Mouse (Mus musculus) neural tube, embryonic 12.5 days (tissue): Measurements from ENCODE around the gene Dnaja3. TPM values are rescaled to one million over a fixed set of nuclear protein-coding genes. Genes with fewer than 3 reads are reported as not detected.
A peak's percentile ranks its signal among the peaks of the same experiment; 100 is the strongest.
"Not testable (repeated sequence)": the region's sequence is repeated elsewhere in the genome, so short reads cannot be mapped to it uniquely, and the experiment has no call there.

Experiments
- ATAC-seq: fragments of 200-750 bp; cut with Nextera tagmentation; 2 replicates; pipeline ENCODE4 v1.8.0; 2017; ENCODE audit warnings: low read depth, mild to moderate bottlenecking, moderate TSS enrichment, moderate library complexity; ENCODE audit not compliant: low FRiP score
- H3K27ac ChIP-seq: fragments of 300-500 bp; sonication (generic); 2 replicates; pipeline ENCODE4 v1.5.1; 2016
- H3K27me3 ChIP-seq: fragments of 300-500 bp; sonication (generic); replicated peaks from 2 replicates; pipeline ENCODE4 v1.6.1; 2016; ENCODE audit warnings: mild to moderate bottlenecking
- H3K36me3 ChIP-seq: fragments of 300-500 bp; sonication (generic); 2 replicates; pipeline ENCODE4 v1.6.1; 2016; ENCODE audit warnings: mild to moderate bottlenecking
- H3K4me1 ChIP-seq: fragments of 300-500 bp; sonication (generic); 2 replicates; pipeline ENCODE4 v1.6.1; 2016
- H3K4me2 ChIP-seq: fragments of 300-500 bp; sonication (generic); replicated peaks from 2 replicates; pipeline ENCODE4 v1.6.1; 2016; ENCODE audit warnings: mild to moderate bottlenecking
- H3K4me3 ChIP-seq: fragments of 300-500 bp; sonication (generic); 2 replicates; pipeline ENCODE4 v1.5.1; 2016
- H3K9ac ChIP-seq: fragments of 300-500 bp; sonication (generic); 2 replicates; pipeline ENCODE4 v1.6.1; 2016; ENCODE audit warnings: mild to moderate bottlenecking
- H3K9me3 ChIP-seq: fragments of 300-500 bp; sonication (generic); 2 replicates; pipeline ENCODE4 v1.6.1; 2016; ENCODE audit warnings: mild to moderate bottlenecking
- WGBS: fragments of 180-500 bp; shearing (Covaris S2); methylation state at CpG from one replicate; pipeline ENCODE4 v1.1.7; 2016; 5-methylcytosine and 5-hydroxymethylcytosine counted together
- polyA plus RNA-seq: library from polyadenylated mRNA; unstranded; fragments of >200 nt; fragmentation: Nextera tagmentation; extraction: Ambion mirVana; gene quantifications from 2 replicates; pipeline ENCODE4 v1.2.1, GENCODE M21; 2016

Dnaja3 gene
- polyA plus RNA-seq, 1 experiment from 2014 or later, result 51.5 TPM

- Histone ChIP-seq H3K9me3 (no peaks in the 10 kb centered on the region), H3K36me3 (peaks cover 28% of the 10 kb centered on the region), H3K27me3 (no peaks in the 10 kb centered on the region), H3K9ac (no peak overlapping the region), H3K4me1 (peaks cover 11% of the 10 kb centered on the region; the same call in 1 of the 2 replicates), H3K4me2 (peak overlapping the region; percentile 23; the same call in 1 of the 2 replicates), H3K4me3 (no peak overlapping the region), H3K27ac (no peak overlapping the region)
- 28% methylated on average over 2 of the region's 2 CpGs for WGBS
- no peak for ATAC-seq
Measured at GRCm38 (mm10) chr16:4659326-4659725, 19.5 kb downstream of the Dnaja3 start.

- no peak overlapping the region for H3K4me2 ChIP-seq
- ATAC-seq, result no peak
- peaks cover 31% of the 10 kb centered on the region for H3K36me3 ChIP-seq
- no peak overlapping the region for H3K4me3 ChIP-seq
- 72% methylated on average over 2 of the region's 2 CpGs for WGBS
- H3K9ac ChIP-seq, result no peak overlapping the region
- no peaks in the 10 kb centered on the region for H3K9me3 ChIP-seq
- H3K4me1 ChIP-seq, result 0 out of 2 replicates have a peak, but pooled peaks cover 8% of the 10 kb centered on the region
- H3K27ac ChIP-seq, result no peak overlapping the region
- no peaks in the 10 kb centered on the region for H3K27me3 ChIP-seq
Measured at GRCm38 (mm10) chr16:4661605-4662004, 21.8 kb downstream of the Dnaja3 start.

DNA sequence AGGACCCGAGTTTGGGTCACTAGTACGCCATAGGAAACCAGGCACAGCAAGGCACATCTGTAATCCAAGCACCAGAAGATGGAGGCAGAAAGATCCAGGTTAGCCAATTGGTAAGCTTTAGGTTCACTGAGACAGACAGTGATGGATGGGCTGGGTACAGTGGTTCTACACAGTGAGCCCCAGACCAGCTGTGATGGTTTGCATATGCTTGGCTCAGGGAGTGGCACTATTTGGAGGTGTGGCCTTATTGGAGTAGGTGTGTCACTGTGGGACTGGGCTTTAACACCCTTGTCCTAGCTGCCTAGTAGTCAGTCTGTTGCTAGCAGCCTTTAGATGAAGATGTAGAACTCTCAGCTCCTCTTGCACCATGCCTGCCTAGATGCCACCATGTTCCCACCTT is 24.0 kb downstream of the Dnaja3 start:
- 85% methylated on average over 2 of the region's 2 CpGs for WGBS
- no peak overlapping the region for H3K4me3 ChIP-seq
- H3K9me3 ChIP-seq, result no peaks in the 10 kb centered on the region
- no peaks in the 10 kb centered on the region for H3K27me3 ChIP-seq
- H3K27ac ChIP-seq, result no peak overlapping the region
- H3K4me1 ChIP-seq, result 0 out of 2 replicates have a peak, but pooled peaks cover 6% of the 10 kb centered on the region
- ATAC-seq, result no peak
- no peak overlapping the region for H3K4me2 ChIP-seq
- H3K36me3 ChIP-seq, result peaks cover 48% of the 10 kb centered on the region
- no peak overlapping the region for H3K9ac ChIP-seq

DNA sequence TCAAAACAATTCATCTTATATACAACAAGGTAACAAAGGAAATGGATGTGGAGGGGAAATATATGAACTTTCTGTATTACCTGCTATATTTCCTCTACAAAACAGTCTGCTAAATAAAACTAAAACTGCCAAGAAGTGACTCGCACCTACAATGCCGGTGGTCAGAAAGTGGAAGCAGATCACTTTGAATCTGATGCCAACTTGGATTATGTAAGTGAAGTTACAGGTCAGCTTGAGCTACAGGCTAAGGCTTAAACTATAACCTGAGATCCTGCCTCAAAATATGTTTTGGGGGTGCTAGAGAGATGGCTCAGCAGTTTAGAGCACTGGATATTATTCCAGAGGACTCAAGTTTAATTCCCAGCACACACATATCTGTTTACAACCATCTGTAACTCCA is 25.9 kb downstream of the Dnaja3 start:
- Histone ChIP-seq H3K4me2 (no peak overlapping the region), H3K9me3 (no peaks in the 10 kb centered on the region), H3K27me3 (no peaks in the 10 kb centered on the region), H3K36me3 (peaks cover 56% of the 10 kb centered on the region), H3K4me3 (no peak overlapping the region), H3K4me1 (no peaks in the 10 kb centered on the region), H3K9ac (no peak overlapping the region), H3K27ac (no peak overlapping the region)
- 94% methylated on average over 2 of the region's 2 CpGs for WGBS
- ATAC-seq, result no peak

DNA sequence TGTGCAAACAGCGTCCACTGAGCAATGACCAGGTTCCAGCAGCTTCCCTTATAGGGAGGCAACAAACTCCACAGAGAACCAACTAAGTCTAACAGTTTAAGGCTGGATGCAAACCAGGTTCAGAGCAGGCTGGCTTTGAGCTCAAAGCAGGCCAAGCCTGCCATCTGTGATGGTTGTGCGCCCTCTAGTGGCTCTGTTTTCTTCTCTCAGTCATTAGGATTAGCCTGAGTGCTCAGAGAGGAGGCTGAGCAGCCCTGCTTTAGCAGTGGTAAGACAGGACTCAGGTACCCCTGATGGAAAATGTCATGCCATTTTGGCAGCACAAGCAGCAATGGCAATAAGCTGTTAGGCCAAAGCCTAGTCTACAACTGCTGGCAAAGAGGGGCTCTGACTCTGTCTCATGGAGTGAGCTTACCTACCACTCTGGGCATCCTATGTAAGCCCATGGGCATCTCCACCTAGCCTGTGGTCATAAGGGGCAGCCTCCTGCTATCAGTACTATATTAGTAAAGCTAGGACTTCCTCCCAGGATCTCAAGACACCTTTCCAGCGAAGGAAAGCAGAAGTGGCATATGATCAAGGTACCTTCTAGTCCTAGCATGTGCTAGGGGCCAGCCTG is 27.5 kb downstream of the Dnaja3 start:
- Histone ChIP-seq H3K9me3 (no peaks in the 10 kb centered on the region), H3K4me3 (no peak overlapping the region), H3K36me3 (peaks cover 50% of the 10 kb centered on the region), H3K4me2 (no peak overlapping the region), H3K9ac (no peak overlapping the region), H3K27ac (no peak overlapping the region), H3K27me3 (no peaks in the 10 kb centered on the region), H3K4me1 (no peaks in the 10 kb centered on the region)
- WGBS, result 26% methylated on average over 3 of the region's 3 CpGs
- ATAC-seq, result peak; percentile 78

DNA sequence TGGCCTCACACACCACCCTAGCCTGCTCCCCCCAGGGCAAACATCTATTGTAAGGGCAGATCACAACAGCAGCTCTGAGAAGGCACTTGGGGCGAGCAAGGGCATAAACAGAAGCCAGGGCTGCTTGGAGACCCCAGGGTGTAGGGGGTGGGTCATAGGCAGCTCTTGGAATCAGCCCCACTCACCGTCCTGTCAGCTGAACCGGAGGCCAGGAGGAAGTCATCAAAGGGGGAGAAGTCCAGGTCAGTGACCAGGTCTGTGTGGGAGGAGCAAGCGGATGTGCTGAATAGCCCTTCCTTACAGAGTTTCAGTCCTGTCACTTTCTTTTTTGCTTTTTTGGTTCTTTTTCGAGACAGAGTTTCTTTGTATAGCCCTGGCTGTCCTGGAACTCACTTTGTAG is 30.5 kb downstream of the Dnaja3 start:
- Histone ChIP-seq H3K4me1 (no peaks in the 10 kb centered on the region), H3K9ac (no peak overlapping the region), H3K4me3 (no peak overlapping the region), H3K4me2 (no peak overlapping the region), H3K9me3 (no peaks in the 10 kb centered on the region), H3K27me3 (no peaks in the 10 kb centered on the region), H3K27ac (no peak overlapping the region), H3K36me3 (peaks cover 39% of the 10 kb centered on the region)
- ATAC-seq, result no peak
- 82% methylated on average over 5 of the region's 5 CpGs for WGBS

- H3K27me3 ChIP-seq, result no peaks in the 10 kb centered on the region
- no peak overlapping the region for H3K27ac ChIP-seq
- peaks cover 20% of the 10 kb centered on the region for H3K36me3 ChIP-seq
- no peak overlapping the region for H3K4me3 ChIP-seq
- no peak for ATAC-seq
- H3K9ac ChIP-seq, result no peak overlapping the region
- no peaks in the 10 kb centered on the region for H3K9me3 ChIP-seq
- H3K4me1 ChIP-seq, result peaks cover 8% of the 10 kb centered on the region
- H3K4me2 ChIP-seq, result no peak overlapping the region
- WGBS, result 90% methylated on average over 4 of the region's 4 CpGs
Measured at GRCm38 (mm10) chr16:4674091-4674490, 34.3 kb downstream of the Dnaja3 start.

GRCm38 (mm10) chr16:4676836-4677235 is 37.0 kb downstream of the Dnaja3 start:
- Histone ChIP-seq H3K27me3 (no peaks in the 10 kb centered on the region), H3K4me3 (no peak overlapping the region), H3K4me1 (peaks cover 10% of the 10 kb centered on the region), H3K9ac (no peak overlapping the region), H3K4me2 (no peak overlapping the region), H3K9me3 (no peaks in the 10 kb centered on the region), H3K36me3 (peaks cover 11% of the 10 kb centered on the region; the same call in 1 of the 2 replicates), H3K27ac (no peak overlapping the region)
- no peak for ATAC-seq
- WGBS, result 93% methylated on average over 5 of the region's 5 CpGs

DNA sequence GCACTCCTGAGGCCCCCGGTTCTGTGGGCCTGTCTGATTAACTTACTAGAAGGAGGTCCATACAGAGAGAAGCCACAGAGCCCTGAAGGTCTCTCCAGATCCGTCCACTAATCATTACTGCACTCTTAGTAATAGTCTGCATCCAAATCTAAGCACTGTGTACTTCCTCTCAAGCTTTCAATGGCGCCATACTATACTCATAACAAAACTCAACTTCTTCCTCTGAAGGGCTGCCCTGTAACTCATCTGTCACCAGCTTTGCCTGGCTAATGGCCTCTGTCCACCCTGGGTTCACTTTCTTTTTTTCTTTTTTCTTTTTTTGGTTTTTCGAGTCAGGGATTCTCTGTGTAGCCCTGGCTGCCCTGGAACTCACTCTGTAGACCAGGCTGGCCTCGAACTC is 38.3 kb downstream of the Dnaja3 start:
- Histone ChIP-seq H3K9me3 (no peaks in the 10 kb centered on the region), H3K36me3 (peaks cover 11% of the 10 kb centered on the region; the same call in 1 of the 2 replicates), H3K9ac (no peak overlapping the region), H3K4me1 (peaks cover 13% of the 10 kb centered on the region), H3K4me2 (peak overlapping the region; percentile 90), H3K27ac (no peak overlapping the region), H3K4me3 (no peak overlapping the region), H3K27me3 (no peaks in the 10 kb centered on the region)
- 88% methylated on average over 5 of the region's 5 CpGs for WGBS
- no peak for ATAC-seq

- ATAC-seq, result peak; percentile 93
- Histone ChIP-seq H3K4me1 (peaks cover 15% of the 10 kb centered on the region), H3K27me3 (no peaks in the 10 kb centered on the region), H3K27ac (no peak within 1 kb of the TSS), H3K4me2 (peak within 1 kb of the TSS; percentile 90), H3K4me3 (peak within 1 kb of the TSS; percentile 58), H3K9ac (peak within 1 kb of the TSS; percentile 76), H3K36me3 (peaks cover 11% of the 10 kb centered on the region; the same call in 1 of the 2 replicates), H3K9me3 (no peaks in the 10 kb centered on the region)
- whole genome bisulfite sequencing, result under 1% methylated on average over 47 of the region's 47 CpGs
Measured at GRCm38 (mm10) chr16:4679121-4680018, 39.6 kb downstream of the Dnaja3 start, which contains the start of gene Coro7. Gene Coro7 (minus strand): TSS chr16:4679777.

DNA sequence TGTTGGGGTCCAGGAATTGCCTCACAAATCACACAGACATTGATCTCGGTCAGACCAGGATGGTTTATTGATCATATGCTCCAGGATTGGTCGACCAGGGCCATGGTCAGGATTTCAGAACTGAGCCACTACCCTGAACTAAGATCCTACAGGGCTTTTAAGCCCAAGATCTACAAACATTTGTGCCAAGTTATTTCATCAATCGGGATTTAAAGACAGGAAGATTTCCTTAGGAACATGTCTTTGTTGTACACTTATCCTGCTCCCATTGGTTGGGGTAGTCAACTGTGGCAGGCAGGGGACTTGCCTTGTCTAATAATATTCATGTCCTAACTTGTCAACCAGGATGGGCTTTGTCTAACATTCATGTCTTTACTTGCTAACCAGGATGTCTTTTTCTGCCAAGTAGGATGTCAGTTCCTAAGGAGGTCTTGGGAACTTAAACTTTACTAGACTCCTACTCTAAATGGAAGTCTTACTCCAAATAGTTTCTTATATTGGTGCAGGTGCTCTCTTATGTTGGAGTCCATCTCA is 41.2 kb downstream of the Dnaja3 start:
- not testable (repeated sequence) for H3K4me2 ChIP-seq, H3K36me3 ChIP-seq, H3K9me3 ChIP-seq, H3K27me3 ChIP-seq, ATAC-seq, H3K4me3 ChIP-seq, H3K27ac ChIP-seq, H3K9ac ChIP-seq
- H3K4me1 ChIP-seq, result peaks cover 18% of the 10 kb centered on the region
- WGBS, result 89% methylated on average over 3 of the region's 3 CpGs

GRCm38 (mm10) chr16:4682628-4683179 is 42.9 kb downstream of the Dnaja3 start:
- Histone ChIP-seq H3K27me3 (no peaks in the 10 kb centered on the region), H3K36me3 (peaks cover 4% of the 10 kb centered on the region), H3K4me1 (peaks cover 18% of the 10 kb centered on the region), H3K4me3 (no peak overlapping the region), H3K9me3 (no peaks in the 10 kb centered on the region), H3K9ac (no peak overlapping the region), H3K27ac (no peak overlapping the region), H3K4me2 (peak overlapping the region; percentile 92)
- whole genome bisulfite sequencing, result 77% methylated on average over 4 of the region's 4 CpGs
- no peak for ATAC-seq
